Mouse (Mus musculus): ENCODE data around the gene Lsamp.

GRCm38 (mm10) chr16:40959211-40959610 is 975.0 kb downstream of the Lsamp start:
- no peak for TF ChIP-seq GATA1 (IDR thresholded peaks at IDR 0.05; ENCODE audit: borderline replicate concordance, low read length)
- no peak for TF ChIP-seq FLI1 (IDR thresholded peaks at IDR 0.05; ENCODE audit: low read length)
